Mouse (Mus musculus) G1E (cell line): Measurements from ENCODE around the gene Arid5a.

Source experiments
- CTCF ChIP-seq: IDR thresholded peaks from 2 replicates; pipeline ENCODE4 v1.5.1; 2012; ENCODE audit warnings: low read depth, low read length, inconsistent platforms, mixed read lengths
- GATA1 ChIP-seq: IDR thresholded peaks from 2 replicates; pipeline ENCODE4 v1.6.1; 2012; ENCODE audit warnings: borderline replicate concordance, low read length, inconsistent platforms, mixed read lengths
- GATA2 ChIP-seq: IDR thresholded peaks from 2 replicates; pipeline ENCODE4 v1.6.1; 2012; ENCODE audit warnings: low read depth, low read length, inconsistent platforms, borderline replicate concordance
- TAL1 ChIP-seq: conservative IDR thresholded peaks from 2 replicates; pipeline ENCODE4 v1.6.1; 2012; ENCODE audit warnings: low read depth, low read length, inconsistent platforms, mixed read lengths

DNA sequence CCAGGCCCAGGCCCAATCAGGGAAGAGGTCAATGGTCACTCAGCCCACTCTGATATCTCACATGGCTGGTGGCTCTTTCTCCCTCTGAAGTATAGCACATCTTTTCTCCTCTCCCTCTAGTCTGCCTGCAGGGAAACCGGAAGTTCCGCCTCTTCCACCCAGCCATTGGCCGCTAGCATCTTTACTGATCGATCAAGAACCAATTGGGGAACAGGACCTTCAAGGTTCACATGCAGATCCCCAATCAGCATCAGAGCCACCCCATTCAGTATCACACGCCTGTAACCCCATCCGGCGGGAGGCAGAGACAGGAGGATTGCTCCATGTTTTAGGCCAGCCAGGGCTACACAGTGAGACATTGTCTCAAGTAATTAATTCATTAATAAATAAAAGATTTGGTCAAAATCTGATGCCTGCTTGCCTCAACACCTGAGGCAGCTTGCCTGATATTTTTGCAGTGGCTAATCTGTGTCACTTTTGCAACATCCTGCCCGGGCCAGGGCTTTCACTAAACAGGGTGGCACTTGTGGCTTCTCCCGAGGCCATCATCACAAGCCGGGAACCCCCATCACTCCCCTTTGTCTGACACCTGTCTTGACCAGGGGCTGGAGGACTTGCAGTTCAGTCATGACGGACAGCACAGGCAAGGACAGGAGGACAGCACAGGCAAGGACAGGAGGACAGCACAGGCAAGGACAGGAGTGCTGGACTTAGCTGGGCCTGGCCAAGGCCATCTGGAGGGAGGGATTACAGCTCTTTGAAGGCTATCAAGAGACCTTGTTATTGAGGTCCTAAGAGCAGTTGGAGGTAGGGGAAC lies 7.6 kb downstream of the Arid5a start:
- TF ChIP-seq CTCF (no peak), GATA1 (no peak), GATA2 (no peak), TAL1 (no peak)
